Mouse (Mus musculus) neural tube, embryonic 14.5 days (tissue): ENCODE measurements around the gene Zfp882. TPM values are rescaled to one million over a fixed set of nuclear protein-coding genes. Genes with fewer than 3 reads are reported as not detected.
"Not testable (repeated sequence)": the region's sequence is repeated elsewhere in the genome, so short reads cannot be mapped to it uniquely, and the experiment has no call there.

Experiments
- ATAC-seq: fragments of 200-750 bp; cut with Nextera tagmentation; 2 replicates; pipeline ENCODE4 v1.8.0; 2017; ENCODE audit warnings: low read depth, mild to moderate bottlenecking, moderate TSS enrichment, moderate library complexity
- H3K27ac ChIP-seq: fragments of 300-500 bp; sonication (generic); 2 replicates; pipeline ENCODE4 v1.5.1; 2014; ENCODE audit warnings: low read depth, mild to moderate bottlenecking, control low read depth, low read length, moderate library complexity, mixed read lengths
- H3K27me3 ChIP-seq: fragments of 300-500 bp; sonication (generic); 2 replicates; pipeline ENCODE4 v1.6.1; 2014; ENCODE audit warnings: low read length; ENCODE audit not compliant: control insufficient read depth, insufficient read depth
- H3K36me3 ChIP-seq: fragments of 300-500 bp; sonication (generic); 2 replicates; pipeline ENCODE4 v1.6.1; 2014; ENCODE audit warnings: low read length, mixed read lengths; ENCODE audit not compliant: control insufficient read depth, insufficient read depth
- H3K4me1 ChIP-seq: fragments of 300-500 bp; sonication (generic); 2 replicates; pipeline ENCODE4 v1.6.1; 2014; ENCODE audit warnings: low read length; ENCODE audit not compliant: control insufficient read depth, insufficient read depth
- H3K4me2 ChIP-seq: fragments of 300-500 bp; sonication (generic); 2 replicates; pipeline ENCODE4 v1.6.1; 2014; ENCODE audit warnings: mild to moderate bottlenecking, low read depth, low read length, control low read depth
- H3K4me3 ChIP-seq: fragments of 300-500 bp; sonication (generic); 2 replicates; pipeline ENCODE4 v1.5.1; 2014; ENCODE audit warnings: low read depth, low read length, control low read depth, mixed read lengths
- H3K9ac ChIP-seq: fragments of 300-500 bp; sonication (generic); replicated peaks from 2 replicates; pipeline ENCODE4 v1.6.1; 2014; ENCODE audit warnings: low read depth, mild to moderate bottlenecking, control low read depth, low read length, mixed read lengths
- H3K9me3 ChIP-seq: fragments of 300-500 bp; sonication (generic); 2 replicates; pipeline ENCODE4 v1.6.1; 2016; ENCODE audit warnings: low read length; ENCODE audit not compliant: control insufficient read depth
- WGBS: fragments of 180-500 bp; shearing (Covaris S2); extraction: QIAGEN DNeasy Blood & Tissue Kit; methylation state at CpG from one replicate; pipeline ENCODE4 v1.1.7; 2014; 5-methylcytosine and 5-hydroxymethylcytosine counted together
- polyA plus RNA-seq: library from polyadenylated mRNA; unstranded; fragments of >200 nt; fragmentation: Nextera tagmentation; extraction: Ambion mirVana; gene quantifications from 2 replicates; pipeline ENCODE4 v1.2.1, GENCODE M21; 2014

The Zfp882 gene
- 15.4 and 19.7 TPM in 2 replicates for polyA plus RNA-seq

DNA sequence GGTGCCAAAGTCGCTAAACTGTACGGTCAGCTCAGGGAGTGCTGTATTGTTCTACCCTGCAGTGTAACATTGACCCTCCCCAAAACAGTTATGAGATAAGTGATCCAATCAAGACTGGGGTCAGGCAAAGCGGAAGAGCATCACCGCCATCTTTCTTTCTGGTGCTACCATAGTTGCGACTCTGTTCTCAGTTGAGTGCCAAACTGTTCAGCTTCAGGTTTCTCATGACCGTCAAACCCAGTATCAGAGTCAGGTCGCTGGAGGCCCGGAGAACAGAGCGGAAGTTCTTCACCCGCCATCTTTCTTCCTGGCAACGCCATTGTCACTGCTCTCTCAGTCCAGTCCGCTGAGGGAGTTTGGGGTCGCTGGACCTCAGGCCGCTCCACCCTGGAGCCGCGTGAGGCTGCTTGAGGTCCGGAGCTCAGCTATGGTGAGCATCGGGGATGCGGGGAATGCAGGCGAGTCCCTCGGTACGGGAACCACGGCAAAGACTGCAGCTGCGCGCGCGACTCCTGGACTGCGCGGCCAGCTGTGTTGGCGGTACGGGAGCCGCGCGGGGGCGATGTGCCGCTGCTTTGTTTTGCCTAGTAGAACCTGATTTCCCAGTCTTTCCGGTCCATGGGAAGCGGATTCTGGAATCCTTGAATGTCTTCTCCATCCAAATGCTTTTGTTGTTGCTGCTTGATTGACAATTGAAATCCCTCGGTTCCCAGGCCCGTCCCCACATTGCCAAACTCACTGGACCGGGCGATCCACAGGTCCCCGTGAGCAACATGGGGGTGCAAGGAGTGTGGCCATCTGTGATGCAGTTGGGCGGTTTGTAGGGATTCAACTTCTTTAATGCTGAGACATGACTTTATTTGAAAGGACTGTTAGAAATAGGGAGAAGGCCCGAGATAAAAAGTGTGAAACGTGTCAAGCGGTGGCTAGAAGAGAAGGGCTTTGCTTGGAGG is at the start of gene Zfp882, which contains the start of gene Zfp617:
Gene Zfp882 (plus strand): TSS at position 300 of the 953 bp plus-strand sequence.
Gene Zfp617 (plus strand): TSS at position 327 of the 953 bp plus-strand sequence.
- H3K4me2 ChIP-seq = peak within 1 kb of the TSS; percentile 61
- no peaks in the 10 kb centered on the region for H3K27me3 ChIP-seq
- H3K9ac ChIP-seq = peak within 1 kb of the TSS; percentile 92
- H3K9me3 ChIP-seq = 0 out of 2 replicates have a peak, but pooled peaks cover 2% of the 10 kb centered on the region
- H3K36me3 ChIP-seq = no peaks in the 10 kb centered on the region
- H3K4me3 ChIP-seq = peak within 1 kb of the TSS; percentile 79
- peak within 1 kb of the TSS; percentile 99 for H3K27ac ChIP-seq
- ATAC-seq = peak; percentile 97
- WGBS = 5% methylated on average over 47 of the region's 47 CpGs
- H3K4me1 ChIP-seq = 0 out of 2 replicates have a peak, but pooled peaks cover 3% of the 10 kb centered on the region

GRCm38 (mm10) chr8:71861551-71861950 is 46.9 kb upstream of the Zfp882 start:
- not testable (repeated sequence) for H3K27me3 ChIP-seq, H3K4me2 ChIP-seq, H3K9me3 ChIP-seq, H3K4me1 ChIP-seq, H3K36me3 ChIP-seq, ATAC-seq, H3K27ac ChIP-seq, H3K4me3 ChIP-seq, H3K9ac ChIP-seq
- 60% methylated on average over 1 of the region's 1 CpGs for WGBS

- not testable (repeated sequence) for H3K27ac ChIP-seq, H3K4me2 ChIP-seq, H3K9me3 ChIP-seq, H3K4me3 ChIP-seq, ATAC-seq, H3K4me1 ChIP-seq, H3K36me3 ChIP-seq, H3K27me3 ChIP-seq, H3K9ac ChIP-seq
Observed at GRCm38 (mm10) chr8:71862038-71862437, 46.4 kb upstream of the Zfp882 start.

- Histone ChIP-seq H3K27ac (peak within 1 kb of the TSS; percentile 76), H3K4me1 (no peaks in the 10 kb centered on the region), H3K9ac (peak within 1 kb of the TSS; percentile 86), H3K36me3 (0 out of 2 replicates have a peak, but pooled peaks cover 2% of the 10 kb centered on the region), H3K9me3 (peaks cover 3% of the 10 kb centered on the region; the same call in 1 of the 2 replicates), H3K27me3 (no peaks in the 10 kb centered on the region), H3K4me2 (peak within 1 kb of the TSS; percentile 80), H3K4me3 (peak within 1 kb of the TSS; percentile 68)
- ATAC-seq = peak; percentile 95
- WGBS = 4% methylated on average over 45 of the region's 45 CpGs
Observed at GRCm38 (mm10) chr8:71881618-71882274, 26.7 kb upstream of the Zfp882 start, which contains the start of gene Zfp709. TSS of gene Zfp709 (plus strand) at chr8:71882019.

DNA sequence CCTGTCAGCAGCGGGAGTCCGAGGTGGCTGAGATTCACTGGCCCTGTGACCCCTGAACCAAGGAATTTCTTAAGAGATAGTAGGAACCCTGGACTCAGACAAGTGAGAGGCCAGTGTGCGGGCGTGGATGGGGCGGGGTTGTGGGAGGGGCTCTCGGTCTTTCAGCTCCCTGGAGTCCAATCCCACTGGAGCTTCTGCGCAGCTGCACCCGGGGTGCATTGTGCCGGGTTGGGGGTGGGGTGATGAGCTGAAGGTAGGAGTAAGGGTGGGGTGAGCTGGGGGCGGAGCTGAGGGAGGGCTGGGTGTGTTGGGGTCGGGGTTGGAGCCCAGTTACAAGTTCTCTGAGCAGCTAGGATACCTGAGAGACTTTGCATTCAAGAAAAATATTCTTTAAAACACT is 7.7 kb upstream of the Zfp882 start:
- not testable (repeated sequence) for H3K27me3 ChIP-seq
- 46% methylated on average over 11 of the region's 11 CpGs for WGBS

DNA sequence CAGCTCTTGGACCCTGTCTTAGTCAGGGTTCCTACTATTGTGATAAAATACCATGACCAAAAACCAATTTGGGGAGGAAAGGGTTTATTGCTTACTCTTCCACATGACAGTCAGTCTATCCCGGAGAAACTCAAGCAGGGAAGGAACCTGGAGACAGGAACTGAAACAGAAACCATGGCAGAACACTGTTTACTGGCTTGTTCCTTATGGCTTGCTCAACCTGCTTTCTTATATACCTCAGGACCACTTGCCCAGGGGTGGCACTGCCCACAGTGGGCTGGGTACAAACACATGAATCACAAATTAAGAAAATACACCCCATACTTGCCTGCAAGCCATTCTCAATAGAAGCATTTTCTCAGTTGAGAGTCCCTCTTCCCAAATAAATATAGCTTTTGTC is 5.3 kb upstream of the Zfp882 start:
- not testable (repeated sequence) for H3K27ac ChIP-seq, H3K27me3 ChIP-seq, H3K4me1 ChIP-seq, ATAC-seq, H3K4me2 ChIP-seq, H3K9me3 ChIP-seq, H3K9ac ChIP-seq, H3K36me3 ChIP-seq, H3K4me3 ChIP-seq
- 65% methylated on average over 1 of the region's 1 CpGs for WGBS

More for the DNA sequence above, 7.7 kb upstream of the Zfp882 start:
- not testable (repeated sequence) for H3K9ac ChIP-seq, H3K27ac ChIP-seq, H3K4me3 ChIP-seq, H3K4me1 ChIP-seq, ATAC-seq, H3K36me3 ChIP-seq, H3K4me2 ChIP-seq, H3K9me3 ChIP-seq

DNA sequence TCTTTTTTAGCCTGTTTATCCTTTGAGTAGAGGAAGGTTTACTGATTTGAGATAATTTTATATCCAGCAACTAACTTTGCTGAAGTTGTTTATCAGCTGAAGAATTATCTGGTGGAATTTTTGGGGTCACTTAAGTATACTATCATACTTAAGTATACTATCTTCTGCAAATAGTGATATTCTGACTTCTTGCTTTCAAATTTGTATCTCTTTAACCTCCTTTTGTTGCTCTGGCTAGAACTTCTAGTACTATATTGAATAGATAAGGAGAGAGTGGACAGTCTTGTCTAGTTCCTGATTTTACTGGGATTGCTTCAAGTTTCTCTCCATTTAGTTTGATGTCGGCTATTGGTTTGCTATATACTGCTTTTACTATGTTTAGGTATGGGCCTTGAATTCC is 1.6 kb upstream of the Zfp882 start:
- Histone ChIP-seq H3K4me2 (no peak overlapping the region), H3K9ac (no peak overlapping the region), H3K27me3 (no peaks in the 10 kb centered on the region), H3K36me3 (no peaks in the 10 kb centered on the region), H3K4me1 (0 out of 2 replicates have a peak, but pooled peaks cover 3% of the 10 kb centered on the region), H3K9me3 (0 out of 2 replicates have a peak, but pooled peaks cover 2% of the 10 kb centered on the region), H3K27ac (no peak overlapping the region), H3K4me3 (no peak overlapping the region)
- ATAC-seq = no peak
- 97% methylated on average over 1 of the region's 1 CpGs for WGBS

- H3K4me3 ChIP-seq = peak overlapping the region; percentile 79
- H3K27ac ChIP-seq = peak overlapping the region; percentile 99
- 0 out of 2 replicates have a peak, but pooled peaks cover 2% of the 10 kb centered on the region for H3K9me3 ChIP-seq
- H3K4me1 ChIP-seq = 0 out of 2 replicates have a peak, but pooled peaks cover 3% of the 10 kb centered on the region
- whole genome bisulfite sequencing = 95% methylated on average over 5 of the region's 5 CpGs
- no peaks in the 10 kb centered on the region for H3K27me3 ChIP-seq
- no peaks in the 10 kb centered on the region for H3K36me3 ChIP-seq
- H3K4me2 ChIP-seq = peak overlapping the region; percentile 61
- H3K9ac ChIP-seq = no peak overlapping the region
- ATAC-seq = no peak
Observed at GRCm38 (mm10) chr8:71907798-71908257, 580 bp upstream of the Zfp882 start.
